Mouse (Mus musculus): ENCODE results near the gene Ugt2b37. TPM values are rescaled to one million over a fixed set of nuclear protein-coding genes. Genes with fewer than 3 reads are reported as not detected.
A peak's percentile ranks its signal among the peaks of the same experiment; 100 is the strongest.
"Not testable (repeated sequence)": the region's sequence is repeated elsewhere in the genome, so short reads cannot be mapped to it uniquely, and the experiment has no call there.

Ugt2b37 gene
- not detected in 2 replicates for polyA plus RNA-seq (2016; fragmentation: Nextera tagmentation; extraction: Ambion mirVana)

GRCm38 (mm10) chr5:87254676-87255075 is at the start of gene Ugt2b37:
Gene Ugt2b37 (minus strand): TSS chr5:87254804.
- not testable (repeated sequence) for H3K4me1 ChIP-seq; H3K4me2 ChIP-seq (replicated peaks); H3K36me3 ChIP-seq; H3K9ac ChIP-seq; ATAC-seq (ENCODE audit: low FRiP score); H3K4me3 ChIP-seq; H3K9me3 ChIP-seq (replicated peaks); H3K27ac ChIP-seq; H3K27me3 ChIP-seq
- WGBS, result 76% methylated on average over 3 of the region's 3 CpGs

GRCm38 (mm10) chr5:87286180-87286579 is 31.6 kb upstream of the Ugt2b37 start:
- H3K4me3 ChIP-seq; H3K27me3 ChIP-seq; H3K4me1 ChIP-seq; H3K9ac ChIP-seq; H3K9me3 ChIP-seq (replicated peaks); H3K36me3 ChIP-seq; H3K27ac ChIP-seq; H3K4me2 ChIP-seq (replicated peaks); ATAC-seq (ENCODE audit: low FRiP score): not testable (repeated sequence)
- 94% methylated on average over 4 of the region's 4 CpGs for WGBS

- H3K4me3 ChIP-seq; H3K27ac ChIP-seq; H3K4me1 ChIP-seq; H3K27me3 ChIP-seq; H3K4me2 ChIP-seq (replicated peaks); H3K9me3 ChIP-seq (replicated peaks); ATAC-seq (ENCODE audit: low FRiP score); H3K9ac ChIP-seq; H3K36me3 ChIP-seq: not testable (repeated sequence)
- WGBS, result 85% methylated on average over 4 of the region's 4 CpGs
Observed at GRCm38 (mm10) chr5:87275986-87276385, 21.4 kb upstream of the Ugt2b37 start.

GRCm38 (mm10) chr5:87275581-87275980 is 21.0 kb upstream of the Ugt2b37 start:
- Histone ChIP-seq H3K9me3 (replicated peaks) (no peaks in the 10 kb centered on the region; the same call in none of the 2 replicates), H3K27me3 (no peaks in the 10 kb centered on the region), H3K4me3 (no peak overlapping the region), H3K4me2 (replicated peaks) (no peak overlapping the region), H3K9ac (no peak overlapping the region), H3K4me1 (no peaks in the 10 kb centered on the region), H3K27ac (no peak overlapping the region), H3K36me3 (no peaks in the 10 kb centered on the region)
- 92% methylated on average over 6 of the region's 6 CpGs for WGBS
- no peak for ATAC-seq (ENCODE audit: low FRiP score)

DNA sequence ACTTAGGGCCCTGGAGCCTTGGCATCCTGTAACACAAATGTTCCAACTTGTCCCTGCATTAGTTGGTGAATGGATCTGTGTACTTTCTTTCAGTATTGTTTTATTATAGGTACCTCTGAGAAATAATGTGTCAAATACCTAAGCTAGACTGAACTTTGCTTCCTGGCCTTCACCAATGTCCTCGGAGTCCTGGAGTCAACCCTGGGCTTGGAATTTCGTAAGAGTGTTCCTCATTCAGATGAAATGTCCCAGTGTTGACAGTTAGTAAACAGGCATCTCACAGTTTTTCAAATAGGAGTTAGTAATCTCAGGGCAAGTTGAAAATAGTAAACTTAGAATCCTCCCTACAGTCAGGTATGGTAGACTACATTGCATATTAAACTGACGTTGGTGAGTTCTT is 1.2 kb upstream of the Ugt2b37 start:
- H3K36me3 ChIP-seq, result no peaks in the 10 kb centered on the region
- no peaks in the 10 kb centered on the region for H3K27me3 ChIP-seq
- no peak overlapping the region for H3K4me2 ChIP-seq (replicated peaks)
- WGBS, result 78% methylated on average over 3 of the region's 3 CpGs
- ATAC-seq (ENCODE audit: low FRiP score), result no peak
- H3K27ac ChIP-seq, result no peak overlapping the region
- no peaks in the 10 kb centered on the region for H3K9me3 ChIP-seq (replicated peaks)
- H3K4me3 ChIP-seq, result no peak overlapping the region
- no peaks in the 10 kb centered on the region for H3K4me1 ChIP-seq
- no peak overlapping the region for H3K9ac ChIP-seq

GRCm38 (mm10) chr5:87242140-87242539 is 12.5 kb downstream of the Ugt2b37 start:
- H3K27ac ChIP-seq; H3K4me1 ChIP-seq; H3K27me3 ChIP-seq; H3K9ac ChIP-seq; H3K9me3 ChIP-seq (replicated peaks); H3K4me2 ChIP-seq (replicated peaks); H3K36me3 ChIP-seq; H3K4me3 ChIP-seq: not testable (repeated sequence)
- peak; percentile 71; the same call in 1 of the 2 replicates for ATAC-seq (ENCODE audit: low FRiP score)

DNA sequence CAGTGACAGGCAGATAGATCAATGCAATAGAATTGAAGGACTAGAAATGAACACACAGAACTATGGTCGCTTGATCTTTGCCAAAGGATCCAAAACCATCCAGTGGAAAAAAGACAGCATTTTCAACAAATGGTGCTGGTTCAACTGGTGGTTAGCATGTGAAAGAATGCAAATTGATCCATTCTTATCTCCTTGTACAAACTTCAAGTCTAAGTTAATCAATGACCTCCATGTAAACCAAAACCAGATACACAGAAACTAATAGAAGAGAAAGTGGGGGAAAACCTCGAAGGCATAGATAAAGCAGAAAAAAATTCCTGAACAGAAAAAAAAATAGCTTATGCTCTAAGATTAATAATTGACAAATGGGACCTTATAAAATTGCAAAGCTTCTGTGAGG is 58.2 kb downstream of the Ugt2b37 start:
- not testable (repeated sequence) for H3K27me3 ChIP-seq; ATAC-seq (ENCODE audit: low FRiP score); H3K27ac ChIP-seq; H3K4me1 ChIP-seq; H3K36me3 ChIP-seq; H3K4me2 ChIP-seq (replicated peaks); H3K9ac ChIP-seq; H3K4me3 ChIP-seq; H3K9me3 ChIP-seq (replicated peaks)
- WGBS, result 78% methylated on average over 2 of the region's 2 CpGs

Other genes starting within 250 kb of the Ugt2b37 start
- not detected in 2 replicates for gene Ugt2b36, start 162.2 kb downstream of the Ugt2b37 start, polyA plus RNA-seq (2016; fragmentation: Nextera tagmentation; extraction: Ambion mirVana)
- gene Ugt2b5, start 114.5 kb downstream of the Ugt2b37 start, polyA plus RNA-seq (2016; fragmentation: Nextera tagmentation; extraction: Ambion mirVana), result not detected in 2 replicates
- gene Ugt2a3, start 82.4 kb upstream of the Ugt2b37 start, polyA plus RNA-seq (2016; fragmentation: Nextera tagmentation; extraction: Ambion mirVana), result not detected in 2 replicates
- not detected in 2 replicates for gene Ugt2b38, start 169.4 kb upstream of the Ugt2b37 start, polyA plus RNA-seq (2016; fragmentation: Nextera tagmentation; extraction: Ambion mirVana)
- gene Ugt2a2, start 227.5 kb upstream of the Ugt2b37 start, polyA plus RNA-seq (2016; fragmentation: Nextera tagmentation; extraction: Ambion mirVana), result not detected in 2 replicates
- not detected in 2 replicates for gene Gm43638, start 232.0 kb upstream of the Ugt2b37 start, polyA plus RNA-seq (2016; fragmentation: Nextera tagmentation; extraction: Ambion mirVana)
- gene Ugt2a1, start 236.1 kb upstream of the Ugt2b37 start, polyA plus RNA-seq (2016; fragmentation: Nextera tagmentation; extraction: Ambion mirVana), result not detected in 2 replicates

Data from hindbrain, embryonic 12.5 days (tissue).